Mouse (Mus musculus) MEL (cell line): ENCODE measurements around the gene Iqschfp. TPM values are rescaled to one million over a fixed set of nuclear protein-coding genes. Genes with fewer than 3 reads are reported as not detected.

Experiments used
- DNase-seq: peaks from one replicate; pipeline ENCODE4 v3.0.0; 2011; ENCODE audit warnings: low read depth, low spot score
- H3K27ac ChIP-seq: 2 replicates; pipeline ENCODE4 v1.5.1; 2012; ENCODE audit warnings: low read depth, mild to moderate bottlenecking, control low read depth, low read length, moderate library complexity; ENCODE audit not compliant: control insufficient read depth
- H3K27me3 ChIP-seq, 2 experiments: fragments of 150-350 bp in 1 of 2; sonication (generic) in 1 of 2; 2 replicates each; pipeline ENCODE4 v1.6.1; 2012; ENCODE audit warnings: low read length in 2 of 2, mild to moderate bottlenecking in 2 of 2, improper control_type of control experiment in 1 of 2, moderate library complexity in 1 of 2; ENCODE audit not compliant: insufficient read depth in 2 of 2, control insufficient read depth in 1 of 2
- H3K36me3 ChIP-seq, 2 experiments: 2 replicates each; pipeline ENCODE4 v1.6.1; 2012 to 2014; ENCODE audit warnings: low read length in 2 of 2, improper control_type of control experiment in 1 of 2, inconsistent platforms in 1 of 2, mild to moderate bottlenecking in 1 of 2; ENCODE audit not compliant: insufficient read depth in 2 of 2, control insufficient read depth in 1 of 2
- H3K4me1 ChIP-seq, 2 experiments: fragments of 150-350 bp in 1 of 2; sonication (generic) in 1 of 2; 2 replicates each; pipeline ENCODE4 v1.6.1; 2012; ENCODE audit warnings: low read length in 2 of 2, improper control_type of control experiment in 1 of 2, mild to moderate bottlenecking in 1 of 2; ENCODE audit not compliant: insufficient read depth in 2 of 2, control insufficient read depth in 1 of 2
- H3K4me3 ChIP-seq, 2 experiments: fragments of 150-350 bp in 1 of 2; sonication (generic) in 1 of 2; 2 replicates each; pipeline ENCODE4 v1.5.1; 2012; ENCODE audit warnings: low read depth in 2 of 2, low read length in 2 of 2, mild to moderate bottlenecking in 2 of 2, moderate library complexity in 2 of 2, control low read depth in 1 of 2, improper control_type of control experiment in 1 of 2; ENCODE audit not compliant: control insufficient read depth in 1 of 2, insufficient read depth in 1 of 2
- H3K79me2 ChIP-seq: 2 replicates; pipeline ENCODE4 v1.6.1; 2012; ENCODE audit warnings: mild to moderate bottlenecking, low read length, moderate library complexity; ENCODE audit not compliant: control insufficient read depth, poor library complexity, insufficient read depth
- H3K9ac ChIP-seq: 2 replicates; pipeline ENCODE4 v1.6.1; 2012; ENCODE audit warnings: low read depth, mild to moderate bottlenecking, control low read depth, low read length, moderate library complexity; ENCODE audit not compliant: control insufficient read depth, poor library complexity, severe bottlenecking
- H3K9me3 ChIP-seq: fragments of 150-350 bp; sonication (generic); replicated peaks from 2 replicates; pipeline ENCODE4 v1.6.1; 2012; ENCODE audit warnings: mild to moderate bottlenecking, low read length, improper control_type of control experiment, moderate library complexity; ENCODE audit not compliant: insufficient read depth
- CHD2 ChIP-seq: IDR thresholded peaks from 2 replicates; pipeline ENCODE4 v1.6.1; 2011; ENCODE audit warnings: low read length, improper control_type of control experiment
- CTCF ChIP-seq, 3 experiments: IDR thresholded peaks in 2 of 3; conservative IDR thresholded peaks in 1 of 3; 2 replicates each; pipeline ENCODE4 v1.5.1; 2011 to 2012; ENCODE audit warnings: low read length in 3 of 3, low read depth in 2 of 3, mild to moderate bottlenecking in 2 of 3, improper control_type of control experiment in 1 of 3, inconsistent platforms in 1 of 3, mixed read lengths in 1 of 3, moderate library complexity in 1 of 3; ENCODE audit not compliant: control insufficient read depth in 1 of 3, insufficient read depth in 1 of 3, poor library complexity in 1 of 3, severe bottlenecking in 1 of 3
- ELF1 ChIP-seq: IDR thresholded peaks from 2 replicates; pipeline ENCODE4 v1.6.1; 2014; ENCODE audit warnings: low read depth, mild to moderate bottlenecking, inconsistent platforms, low read length, improper control_type of control experiment, moderate library complexity
- EP300 ChIP-seq, 2 experiments: IDR thresholded peaks; 2 replicates each; pipeline ENCODE4 v1.6.1; 2011; ENCODE audit warnings: improper control_type of control experiment in 2 of 2, low read length in 2 of 2, low read depth in 1 of 2, mild to moderate bottlenecking in 1 of 2
- ETS1 ChIP-seq: IDR thresholded peaks from 2 replicates; pipeline ENCODE4 v1.6.1; 2012; ENCODE audit warnings: low read depth, mild to moderate bottlenecking, inconsistent platforms, low read length, improper control_type of control experiment, moderate library complexity
- GATA1 ChIP-seq: IDR thresholded peaks from 2 replicates; pipeline ENCODE4 v1.6.1; 2011; ENCODE audit warnings: low read depth, low read length, improper control_type of control experiment
- HCFC1 ChIP-seq: IDR thresholded peaks from 2 replicates; pipeline ENCODE4 v1.6.1; 2012; ENCODE audit warnings: low read depth, mild to moderate bottlenecking, inconsistent platforms, low read length, improper control_type of control experiment, moderate library complexity
- KAT2A ChIP-seq: conservative IDR thresholded peaks from 2 replicates; pipeline ENCODE4 v1.6.1; 2012; ENCODE audit warnings: low read depth, low read length, improper control_type of control experiment, inconsistent platforms
- MYB ChIP-seq: IDR thresholded peaks from 2 replicates; pipeline ENCODE4 v1.6.1; 2011; ENCODE audit warnings: mild to moderate bottlenecking, low read depth, low read length, improper control_type of control experiment
- NELFE ChIP-seq: IDR thresholded peaks from 2 replicates; pipeline ENCODE4 v1.6.1; 2011; ENCODE audit warnings: low read depth, low read length, improper control_type of control experiment
- NRF1 ChIP-seq: IDR thresholded peaks from 2 replicates; pipeline ENCODE4 v1.6.1; 2014; ENCODE audit warnings: low read depth, mild to moderate bottlenecking, inconsistent platforms, low read length, improper control_type of control experiment, moderate library complexity; ENCODE audit not compliant: poor library complexity, insufficient read depth, severe bottlenecking
- POLR2A ChIP-seq, 2 experiments: IDR thresholded peaks; 2 replicates each; pipeline ENCODE4 v1.6.1; 2011 to 2012; ENCODE audit warnings: low read length in 2 of 2, mild to moderate bottlenecking in 2 of 2, control low read depth in 1 of 2, improper control_type of control experiment in 1 of 2, low read depth in 1 of 2, moderate library complexity in 1 of 2; ENCODE audit not compliant: control insufficient read depth in 1 of 2, insufficient read depth in 1 of 2, poor library complexity in 1 of 2
- POLR2AphosphoS5 ChIP-seq: IDR thresholded peaks from 2 replicates; pipeline ENCODE4 v1.6.1; 2012; ENCODE audit warnings: low read depth, borderline replicate concordance, mild to moderate bottlenecking, inconsistent platforms, low read length, moderate library complexity, mixed read lengths
- SMC3 ChIP-seq: IDR thresholded peaks from 2 replicates; pipeline ENCODE4 v1.6.1; 2011; ENCODE audit warnings: low read depth, low read length, improper control_type of control experiment
- TAL1 ChIP-seq: IDR thresholded peaks from 2 replicates; pipeline ENCODE4 v1.6.1; 2012; ENCODE audit warnings: mild to moderate bottlenecking, inconsistent platforms, low read length, moderate library complexity, mixed read lengths
- UBTF ChIP-seq: IDR thresholded peaks from 2 replicates; pipeline ENCODE4 v1.6.1; 2012; ENCODE audit warnings: low read depth, mild to moderate bottlenecking, inconsistent platforms, low read length, improper control_type of control experiment, moderate library complexity, borderline replicate concordance; ENCODE audit not compliant: insufficient read depth
- USF1 ChIP-seq: IDR thresholded peaks from 2 replicates; pipeline ENCODE4 v1.6.1; 2014; ENCODE audit warnings: low read depth, mild to moderate bottlenecking, inconsistent platforms, low read length, improper control_type of control experiment, moderate library complexity
- USF2 ChIP-seq, 2 experiments: IDR thresholded peaks; 2 replicates each; pipeline ENCODE4 v1.6.1; 2011 to 2012; ENCODE audit warnings: improper control_type of control experiment in 2 of 2, low read length in 2 of 2, borderline replicate concordance in 1 of 2, inconsistent platforms in 1 of 2, low read depth in 1 of 2, mild to moderate bottlenecking in 1 of 2; ENCODE audit not compliant: insufficient read depth in 1 of 2
- ZC3H11A ChIP-seq: IDR thresholded peaks from 2 replicates; pipeline ENCODE4 v1.6.1; 2012; ENCODE audit warnings: low read depth, mild to moderate bottlenecking, inconsistent platforms, low read length, improper control_type of control experiment
- ZMIZ1 ChIP-seq: IDR thresholded peaks from 2 replicates; pipeline ENCODE4 v1.6.1; 2012; ENCODE audit warnings: low read depth, mild to moderate bottlenecking, inconsistent platforms, low read length, improper control_type of control experiment, moderate library complexity
- polyA plus RNA-seq, 2 experiments: library from polyadenylated mRNA; stranded (reverse) in 1 of 2; unstranded in 1 of 2; fragments of >175 nt in 1 of 2; fragments of >200 nt in 1 of 2; gene quantifications; 2 replicates each; pipeline versions ENCODE4 v1.2.1 to v1.2.4; 2012; ENCODE audit warnings: low replicate concordance in 2 of 2, low read depth in 1 of 2; ENCODE audit not compliant: insufficient read length in 2 of 2, insufficient read depth in 1 of 2, missing spikeins in 1 of 2
- total RNA-seq: library from RNA; depleted of rRNA; stranded (reverse); fragments of 300-350 nt; gene quantifications from 2 replicates; pipeline ENCODE4 v1.2.3, GENCODE M21; 2012

Gene Iqschfp
- total and polyA plus RNA-seq, 3 experiments: not detected

DNA sequence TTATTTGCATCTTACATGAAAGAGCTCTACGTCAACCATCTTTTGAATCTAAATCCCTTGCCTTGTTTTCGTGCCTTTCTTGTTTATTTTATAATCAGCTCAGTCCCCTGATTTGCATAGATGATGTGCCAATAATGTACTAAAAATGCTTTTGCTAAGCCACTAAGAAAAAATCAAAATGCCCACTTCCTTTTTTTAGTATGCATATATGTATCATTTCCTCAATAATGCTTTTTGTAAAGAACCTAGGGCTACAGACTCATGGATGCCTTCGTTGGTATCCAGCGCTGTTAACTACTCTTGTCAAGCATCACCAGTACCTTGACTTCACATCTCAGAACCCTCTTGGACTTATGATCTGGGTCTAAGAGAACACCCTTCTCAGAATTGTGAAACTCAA is 741.5 kb downstream of the Iqschfp start:
- TF ChIP-seq ZMIZ1 (no peak), HCFC1 (no peak), KAT2A (no peak)
- H3K9me3 ChIP-seq: no peaks in the 10 kb centered on the region
- no peak overlapping the region for H3K9ac ChIP-seq
- no peak overlapping the region for H3K27ac ChIP-seq
- DNase-seq: no peak
- peaks cover 0 to 3% of the 10 kb centered on the region in 2 experiments; a peak in 2 of 4 replicates for H3K27me3 ChIP-seq
- H3K79me2 ChIP-seq: no peaks in the 10 kb centered on the region
- peaks cover 0 to 2% of the 10 kb centered on the region in 2 experiments; a peak in 1 of 4 replicates for H3K36me3 ChIP-seq
- H3K4me3 ChIP-seq: no peak overlapping the region
- peaks cover 0 to 4% of the 10 kb centered on the region in 2 experiments; a peak in 1 of 4 replicates for H3K4me1 ChIP-seq

DNA sequence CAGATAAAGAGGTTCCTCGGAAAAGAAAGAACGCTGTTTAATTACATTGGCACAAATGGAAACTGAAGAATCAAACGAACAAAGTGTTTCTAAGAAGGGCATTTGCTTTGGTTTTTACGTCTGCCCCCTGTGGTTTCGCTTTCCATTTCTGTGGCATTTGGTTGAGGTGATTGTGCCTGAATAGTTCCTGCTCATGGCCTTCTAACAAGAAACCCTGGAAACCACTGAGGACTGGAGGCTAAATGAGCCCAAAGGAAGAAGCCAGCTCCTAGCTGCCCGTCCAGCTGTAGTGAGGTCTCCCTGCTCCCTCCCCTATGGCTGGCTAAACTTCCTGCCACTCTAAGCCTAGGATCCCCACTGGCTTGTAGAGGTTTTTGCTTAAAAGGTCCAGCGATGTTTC is 745.9 kb downstream of the Iqschfp start:
- Histone ChIP-seq H3K36me3 (no peaks in the 10 kb centered on the region), H3K27ac (no peak overlapping the region), H3K9me3 (no peaks in the 10 kb centered on the region), H3K27me3 (peaks cover 0 to 3% of the 10 kb centered on the region in 2 experiments; a peak in 2 of 4 replicates), H3K4me3 (no peak overlapping the region), H3K9ac (no peak overlapping the region), H3K4me1 (no peaks in the 10 kb centered on the region), H3K79me2 (no peaks in the 10 kb centered on the region)
- no peak for DNase-seq
- TF ChIP-seq UBTF (no peak), USF2 (IDR thresholded peaks at IDR 0.05; ENCODE audit: borderline replicate concordance in 1 of 2, insufficient read depth in 1 of 2, low read depth in 1 of 2, low read length in 2 of 2) (no peak), MYB (no peak), ELF1 (no peak), GATA1 (no peak), ZC3H11A (no peak), CTCF (IDR thresholded peaks at IDR 0.05 in 2 of 3, conservative IDR thresholded peaks at IDR 0.05 in 1 of 3; ENCODE audit: control insufficient read depth in 1 of 3, insufficient read depth in 1 of 3, low read depth in 2 of 3, low read length in 3 of 3, poor library complexity in 1 of 3, severe bottlenecking in 1 of 3) (no peak), NRF1 (no peak), ETS1 (no peak), USF1 (no peak), CHD2 (no peak), EP300 (IDR thresholded peaks at IDR 0.05; ENCODE audit: low read depth in 1 of 2, low read length in 2 of 2) (no peak), SMC3 (no peak)

- no peak overlapping the region for H3K4me3 ChIP-seq
- peaks cover 1 to 3% of the 10 kb centered on the region in 2 experiments; a peak in 2 of 4 replicates for H3K27me3 ChIP-seq
These were observed 746.7 kb downstream of the Iqschfp start for GRCm38 (mm10) chr3:68638703-68639102.

More at GRCm38 (mm10) chr3:68638703-68639102, 746.7 kb downstream of the Iqschfp start:
- Histone ChIP-seq H3K79me2 (no peaks in the 10 kb centered on the region), H3K27ac (no peak overlapping the region), H3K9ac (no peak overlapping the region), H3K36me3 (no peaks in the 10 kb centered on the region), H3K4me1 (no peaks in the 10 kb centered on the region), H3K9me3 (no peaks in the 10 kb centered on the region)
- no peak for TF ChIP-seq POLR2AphosphoS5
- TF ChIP-seq NELFE: no peak
- TF ChIP-seq USF1: no peak
- no peak for TF ChIP-seq SMC3
- no peak for TF ChIP-seq HCFC1
- TF ChIP-seq ZC3H11A: no peak
- TF ChIP-seq ETS1: no peak
- no peak for TF ChIP-seq TAL1
- no peak for TF ChIP-seq POLR2A (IDR thresholded peaks at IDR 0.05; ENCODE audit: control insufficient read depth in 1 of 2, insufficient read depth in 1 of 2, low read depth in 1 of 2, low read length in 2 of 2, poor library complexity in 1 of 2)
- DNase-seq: no peak
